Mouse (Mus musculus) heart, postnatal 25 days (tissue): Measurements from ENCODE around the gene Tnc. TPM values are rescaled to one million over a fixed set of nuclear protein-coding genes. Genes with fewer than 3 reads are reported as not detected.

Experiments
- DNase-seq: peaks from one replicate; pipeline ENCODE4 v3.0.0; 2022; ENCODE audit warnings: low spot score
- intact Hi-C: fragments of 180-260 bp; cut with DNase I; formaldehyde crosslinking; loops from one replicate; pipeline ENCODE4 v1.15.1; 2025
- total RNA-seq, 2 experiments: library from RNA; stranded (reverse); gene quantifications; 2 replicates each; pipeline ENCODE4 v1.2.3; 2021

The Tnc gene
- total RNA-seq, 2 experiments from 2014 or later, result 1.0 TPM

DNA sequence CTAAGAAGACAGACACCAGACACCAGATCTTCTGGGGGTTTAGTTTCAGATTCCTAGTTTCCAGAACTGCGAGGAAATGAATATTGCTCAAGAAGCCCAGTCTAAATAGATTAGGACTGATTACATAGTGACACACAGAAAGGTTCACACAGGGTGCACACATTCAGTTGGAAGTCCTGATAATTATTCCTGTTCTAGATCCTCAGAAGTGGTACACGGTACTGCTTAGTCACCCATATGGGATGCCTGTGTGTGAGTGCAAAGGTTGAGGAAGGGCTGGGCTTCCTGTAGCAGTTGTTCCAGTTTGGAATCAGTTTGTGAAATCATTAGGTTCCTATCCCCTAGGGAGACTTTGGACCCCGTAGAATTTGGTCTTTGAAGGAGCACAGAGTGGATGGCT lies 130.5 kb downstream of the Tnc start:
- intact Hi-C loops, result no loop called here
- DNase-seq, result no peak

Other genes starting within 250 kb of the Tnc start
- gene Tnfsf8, start 185.7 kb downstream of the Tnc start, total RNA-seq, result not detected